Mouse (Mus musculus): ENCODE data around the gene Dynlt1b.
"Not testable (repeated sequence)": the region's sequence is repeated elsewhere in the genome, so short reads cannot be mapped to it uniquely, and the experiment has no call there.

The Dynlt1b gene

DNA sequence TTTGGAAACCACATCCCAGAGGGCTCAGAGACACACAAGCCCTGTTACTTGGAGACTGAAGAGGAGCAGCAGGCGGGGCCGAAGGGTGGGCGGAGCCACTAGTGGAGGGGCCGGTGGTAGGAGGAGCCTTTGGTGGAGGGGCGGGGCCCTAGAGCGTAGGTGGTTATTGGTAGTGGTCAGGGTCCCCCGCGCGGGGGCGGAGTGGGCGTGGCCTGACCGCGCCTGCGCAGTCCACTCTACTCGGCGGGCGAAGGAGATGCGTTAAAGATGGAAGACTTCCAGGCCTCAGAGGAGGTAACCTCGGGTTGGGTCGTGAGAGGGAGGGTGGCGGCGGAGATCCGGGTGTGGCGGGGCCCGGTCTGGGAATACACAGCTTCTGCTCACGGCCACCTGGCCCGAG lies at the start of gene Dynlt1b:
Gene Dynlt1b (plus strand): TSS at position 168 of the 400 bp plus-strand sequence.
- peak; percentile 98 for DNase-seq (ENCODE audit: low read depth, low spot score)
- H3K27me3 ChIP-seq (ENCODE audit: control insufficient read depth, insufficient read depth, low read length, poor library complexity, severe bottlenecking); H3K36me3 ChIP-seq (ENCODE audit: control insufficient read depth, insufficient read depth, low read length, poor library complexity, severe bottlenecking): not testable (repeated sequence)

DNA sequence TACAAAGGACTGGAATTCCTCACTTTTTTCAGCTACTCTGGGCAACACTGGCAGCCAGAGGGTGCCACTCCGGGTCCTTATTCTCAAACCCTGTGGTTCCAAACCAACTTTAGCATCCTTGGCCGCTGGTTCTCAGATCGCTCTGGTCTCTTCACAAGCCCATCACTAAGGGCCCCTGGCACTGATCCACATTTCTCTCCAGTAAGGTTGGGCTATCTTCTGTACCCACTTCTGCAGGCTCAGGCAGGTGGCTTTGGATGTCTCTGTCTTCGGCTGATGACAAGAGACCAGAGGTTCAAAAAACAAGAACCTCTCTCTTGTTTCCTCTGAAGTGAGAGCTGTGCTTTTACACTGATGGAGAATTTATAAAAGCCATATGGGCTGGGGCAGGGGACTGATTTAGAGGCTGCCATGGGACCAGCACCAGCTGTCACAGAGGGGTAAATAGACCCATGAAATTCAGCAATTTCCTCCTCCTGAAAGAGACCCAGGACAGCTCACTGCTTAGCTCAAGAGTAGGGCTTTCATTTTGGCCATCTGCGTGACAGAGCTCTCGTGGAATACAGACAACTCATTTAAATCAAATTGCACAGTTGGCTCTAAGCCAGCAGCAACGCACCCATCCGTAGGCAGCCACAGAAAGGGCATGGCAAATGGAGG lies 49.6 kb upstream of the Dynlt1b start:
- H3K27me3 ChIP-seq (ENCODE audit: control insufficient read depth, insufficient read depth, low read length, poor library complexity, severe bottlenecking); H3K36me3 ChIP-seq (ENCODE audit: control insufficient read depth, insufficient read depth, low read length, poor library complexity, severe bottlenecking); DNase-seq (ENCODE audit: low read depth, low spot score): not testable (repeated sequence)

DNA sequence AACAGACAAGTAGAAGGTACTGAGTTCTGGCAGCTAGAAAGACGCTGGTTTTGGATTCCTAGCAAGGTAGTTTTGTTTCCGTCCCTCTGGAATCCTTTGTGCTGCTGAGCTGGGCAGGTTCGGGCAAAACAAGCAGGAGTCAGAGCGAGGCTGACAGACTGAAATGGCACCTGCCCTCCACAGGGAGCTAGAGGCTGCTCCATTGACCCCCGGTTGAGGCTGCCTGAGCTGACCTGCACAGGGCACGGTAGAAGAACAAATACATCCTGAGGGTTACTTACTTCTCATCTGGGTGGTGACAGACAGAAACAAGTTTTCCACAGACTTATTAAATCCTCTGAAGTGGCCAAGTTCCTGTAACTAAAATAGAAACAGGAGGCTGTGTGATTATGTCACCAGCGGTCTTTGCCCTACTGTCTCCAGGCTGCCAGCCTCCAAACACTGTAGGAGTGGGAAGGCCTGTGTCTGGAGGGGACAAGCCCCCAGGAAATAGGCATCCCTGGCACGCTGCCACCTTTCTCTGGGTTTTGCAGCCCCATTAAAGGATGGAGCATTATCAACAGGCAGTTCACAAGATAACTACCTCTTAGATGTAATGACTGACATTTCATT lies 48.7 kb upstream of the Dynlt1b start:
- DNase-seq (ENCODE audit: low read depth, low spot score); H3K36me3 ChIP-seq (ENCODE audit: control insufficient read depth, insufficient read depth, low read length, poor library complexity, severe bottlenecking); H3K27me3 ChIP-seq (ENCODE audit: control insufficient read depth, insufficient read depth, low read length, poor library complexity, severe bottlenecking): not testable (repeated sequence)

DNA sequence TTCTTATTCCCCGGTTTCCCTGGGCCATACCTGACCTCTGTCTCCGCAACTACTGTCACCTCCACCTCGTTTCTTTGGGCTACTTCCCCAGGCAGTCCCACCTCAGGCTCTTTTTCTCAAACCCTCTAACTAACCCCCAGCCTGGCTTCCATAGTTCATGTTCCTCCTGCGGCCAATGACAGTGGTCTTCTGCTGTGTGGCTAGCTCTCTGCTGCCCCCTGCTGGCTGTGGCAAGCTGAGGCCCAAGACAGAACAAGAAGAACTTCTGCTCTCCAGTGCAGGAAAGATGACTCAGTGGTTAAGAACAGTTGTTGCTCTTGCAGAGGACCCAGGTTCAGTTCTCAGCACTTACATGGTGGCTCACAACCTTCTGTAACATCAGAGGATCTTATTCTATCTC lies 43.0 kb upstream of the Dynlt1b start:
- DNase-seq (ENCODE audit: low read depth, low spot score); H3K27me3 ChIP-seq (ENCODE audit: control insufficient read depth, insufficient read depth, low read length, poor library complexity, severe bottlenecking); H3K36me3 ChIP-seq (ENCODE audit: control insufficient read depth, insufficient read depth, low read length, poor library complexity, severe bottlenecking): not testable (repeated sequence)

DNA sequence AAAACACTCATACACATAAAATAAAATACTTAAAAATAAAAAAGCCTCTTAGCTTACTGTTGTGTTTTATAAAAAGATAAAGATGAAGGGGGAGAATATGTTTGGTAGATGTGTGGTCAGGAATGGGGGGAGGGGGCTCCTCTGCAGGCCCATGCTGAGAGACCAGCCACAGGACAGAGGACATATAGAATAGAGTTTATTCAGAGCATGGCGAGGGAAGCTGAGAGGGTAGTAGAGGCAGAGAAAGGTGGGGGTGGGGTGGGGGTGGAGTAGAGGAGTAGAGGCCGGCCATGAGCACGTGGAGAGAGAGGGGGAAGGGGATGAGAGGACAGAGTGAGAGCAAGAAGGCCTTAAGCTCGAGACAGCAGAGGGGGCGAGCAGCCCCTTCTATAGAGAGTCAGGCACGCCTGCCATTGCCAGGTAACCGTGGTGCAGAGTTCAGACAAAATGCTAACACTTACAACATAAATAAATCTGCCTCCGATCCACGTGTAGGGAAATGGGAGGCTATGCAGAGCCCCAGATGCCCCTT lies 42.5 kb upstream of the Dynlt1b start:
- not testable (repeated sequence) for H3K36me3 ChIP-seq (ENCODE audit: control insufficient read depth, insufficient read depth, low read length, poor library complexity, severe bottlenecking); DNase-seq (ENCODE audit: low read depth, low spot score); H3K27me3 ChIP-seq (ENCODE audit: control insufficient read depth, insufficient read depth, low read length, poor library complexity, severe bottlenecking)

DNA sequence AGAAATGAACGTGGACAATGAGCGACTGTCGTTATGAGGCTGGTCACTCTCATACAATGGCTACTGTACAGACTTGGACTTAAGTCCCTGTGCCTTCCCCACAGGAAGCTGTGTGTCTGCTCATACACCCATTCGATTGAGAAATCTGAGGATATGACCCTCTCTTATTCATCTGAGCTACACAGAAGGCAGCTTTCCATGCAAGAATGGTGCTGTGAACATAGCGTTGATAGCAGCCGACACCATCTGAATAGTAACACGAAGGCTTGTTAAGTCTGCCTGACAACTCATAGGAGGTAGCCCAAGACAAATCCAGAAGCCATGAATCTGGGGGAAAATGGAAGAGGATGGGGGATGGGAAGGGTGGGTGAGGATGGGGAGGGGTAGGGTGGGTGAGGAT lies 40.4 kb upstream of the Dynlt1b start:
- not testable (repeated sequence) for H3K36me3 ChIP-seq (ENCODE audit: control insufficient read depth, insufficient read depth, low read length, poor library complexity, severe bottlenecking); H3K27me3 ChIP-seq (ENCODE audit: control insufficient read depth, insufficient read depth, low read length, poor library complexity, severe bottlenecking); DNase-seq (ENCODE audit: low read depth, low spot score)

DNA sequence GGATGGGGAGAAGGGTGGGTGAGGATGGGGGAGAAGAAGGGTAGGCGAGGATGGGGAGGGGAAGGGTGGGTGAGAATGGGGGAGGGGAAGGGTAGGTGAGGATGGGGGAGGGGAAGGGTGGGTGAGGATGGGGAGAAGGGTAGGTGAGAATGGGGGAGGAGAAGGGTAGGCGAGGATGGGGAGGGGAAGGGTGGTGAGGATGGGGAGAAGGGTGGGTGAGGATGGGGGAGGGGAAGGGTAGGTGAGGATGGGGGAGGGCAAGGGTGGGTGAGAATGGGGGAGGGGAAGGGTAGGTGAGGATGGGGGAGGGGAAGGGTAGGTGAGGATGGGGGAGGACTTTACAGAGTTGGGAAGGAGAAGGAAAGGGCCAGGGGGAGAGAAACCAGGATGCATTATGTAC lies 39.2 kb upstream of the Dynlt1b start:
- peak; percentile 2 for DNase-seq (ENCODE audit: low read depth, low spot score)
- not testable (repeated sequence) for H3K27me3 ChIP-seq (ENCODE audit: control insufficient read depth, insufficient read depth, low read length, poor library complexity, severe bottlenecking); H3K36me3 ChIP-seq (ENCODE audit: control insufficient read depth, insufficient read depth, low read length, poor library complexity, severe bottlenecking)

DNA sequence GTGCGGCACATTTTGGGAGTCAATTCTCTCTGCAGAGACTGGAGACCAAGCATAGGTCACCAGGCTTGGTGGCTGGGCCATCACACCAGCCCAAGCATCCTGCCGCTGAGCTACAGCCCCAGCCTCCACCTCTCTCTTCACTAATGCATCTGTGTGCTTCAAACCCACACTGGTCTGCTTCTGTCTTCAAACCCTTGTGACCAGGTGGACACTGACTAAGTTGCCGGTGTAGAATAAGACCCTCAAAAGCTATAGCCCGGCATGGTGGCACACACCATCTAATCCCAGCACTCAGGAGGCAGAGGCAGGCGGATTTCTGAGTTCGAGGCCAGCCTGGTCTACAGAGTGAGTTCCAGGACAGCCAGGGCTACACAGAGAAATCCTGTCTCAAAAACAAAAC lies 38.2 kb upstream of the Dynlt1b start:
- not testable (repeated sequence) for DNase-seq (ENCODE audit: low read depth, low spot score); H3K36me3 ChIP-seq (ENCODE audit: control insufficient read depth, insufficient read depth, low read length, poor library complexity, severe bottlenecking); H3K27me3 ChIP-seq (ENCODE audit: control insufficient read depth, insufficient read depth, low read length, poor library complexity, severe bottlenecking)

DNA sequence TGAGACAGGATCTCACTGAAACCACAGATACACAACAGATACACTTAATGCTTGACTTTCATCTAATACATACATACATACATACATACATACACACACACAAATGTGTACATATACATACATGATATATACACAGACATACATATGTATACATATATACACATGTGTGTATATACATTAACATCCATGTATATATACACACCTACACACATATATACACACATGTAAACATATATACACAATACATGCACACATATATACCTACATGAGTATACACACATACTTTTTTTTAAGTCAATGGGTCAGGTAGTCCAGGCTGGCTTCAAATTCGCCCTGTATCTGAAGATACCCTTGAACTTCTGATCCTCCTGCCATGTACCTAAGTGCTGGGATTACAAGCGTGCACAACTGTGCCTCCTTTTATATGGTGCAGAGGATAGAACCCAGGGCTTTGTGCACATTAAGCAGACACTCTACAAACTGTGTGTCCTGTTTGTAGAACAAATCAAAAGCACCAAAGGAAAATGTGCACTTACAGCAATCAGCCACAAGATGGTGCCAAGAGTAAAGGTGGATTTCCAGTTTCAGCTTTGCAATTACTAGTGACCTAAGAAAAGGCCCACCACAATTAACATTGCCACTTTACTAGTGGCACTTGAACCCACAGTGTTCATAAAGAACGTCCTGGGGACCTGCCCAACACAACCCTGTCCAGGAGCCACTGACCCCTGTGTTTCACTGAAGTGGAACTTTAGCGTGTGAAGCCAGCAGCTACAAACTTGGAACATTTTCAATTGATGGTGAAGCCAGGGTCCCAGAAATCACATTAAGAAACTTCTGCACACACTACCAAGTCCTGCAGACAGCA lies 37.2 kb upstream of the Dynlt1b start:
- not testable (repeated sequence) for DNase-seq (ENCODE audit: low read depth, low spot score); H3K36me3 ChIP-seq (ENCODE audit: control insufficient read depth, insufficient read depth, low read length, poor library complexity, severe bottlenecking); H3K27me3 ChIP-seq (ENCODE audit: control insufficient read depth, insufficient read depth, low read length, poor library complexity, severe bottlenecking)

DNA sequence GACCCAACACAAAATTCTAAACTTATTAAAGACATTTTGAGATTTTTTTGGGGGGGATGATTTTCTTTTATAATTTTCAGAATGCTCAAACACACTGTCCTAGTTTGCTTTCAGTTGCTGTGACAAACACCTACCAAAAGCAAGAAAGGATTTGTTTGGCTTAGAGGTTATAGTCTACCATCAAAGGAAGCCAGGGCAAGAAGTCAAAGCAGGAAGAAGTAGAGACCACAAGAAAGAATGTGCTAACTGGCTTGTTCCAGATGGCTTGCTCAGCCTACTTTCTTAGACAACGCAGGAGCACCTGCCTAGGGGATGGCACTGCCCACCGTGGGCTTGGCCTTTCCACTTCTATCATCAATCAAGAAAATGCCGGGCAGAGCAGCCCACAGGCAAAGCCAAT lies 31.8 kb upstream of the Dynlt1b start:
- not testable (repeated sequence) for H3K27me3 ChIP-seq (ENCODE audit: control insufficient read depth, insufficient read depth, low read length, poor library complexity, severe bottlenecking); DNase-seq (ENCODE audit: low read depth, low spot score); H3K36me3 ChIP-seq (ENCODE audit: control insufficient read depth, insufficient read depth, low read length, poor library complexity, severe bottlenecking)

DNA sequence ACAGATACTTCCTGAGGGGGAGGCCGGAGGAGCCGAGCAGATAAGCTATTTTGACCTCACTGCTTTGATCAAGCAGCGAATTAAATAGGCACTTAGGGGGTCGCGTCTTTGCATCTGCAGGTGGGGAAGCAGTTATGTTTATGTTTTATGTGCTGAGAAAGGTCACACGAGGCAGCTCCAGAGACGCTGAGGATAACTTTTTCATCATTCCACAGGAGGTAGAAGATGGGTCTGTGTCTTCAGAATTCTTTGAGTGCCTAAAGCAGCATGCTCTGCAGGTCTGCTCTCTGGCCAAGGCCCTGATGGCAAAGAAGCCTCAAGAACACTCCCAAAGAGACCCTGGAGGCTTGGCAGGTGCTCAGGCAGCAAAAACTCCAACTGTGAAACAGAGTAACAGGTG lies 31.1 kb upstream of the Dynlt1b start:
- not testable (repeated sequence) for H3K27me3 ChIP-seq (ENCODE audit: control insufficient read depth, insufficient read depth, low read length, poor library complexity, severe bottlenecking); DNase-seq (ENCODE audit: low read depth, low spot score); H3K36me3 ChIP-seq (ENCODE audit: control insufficient read depth, insufficient read depth, low read length, poor library complexity, severe bottlenecking)

DNA sequence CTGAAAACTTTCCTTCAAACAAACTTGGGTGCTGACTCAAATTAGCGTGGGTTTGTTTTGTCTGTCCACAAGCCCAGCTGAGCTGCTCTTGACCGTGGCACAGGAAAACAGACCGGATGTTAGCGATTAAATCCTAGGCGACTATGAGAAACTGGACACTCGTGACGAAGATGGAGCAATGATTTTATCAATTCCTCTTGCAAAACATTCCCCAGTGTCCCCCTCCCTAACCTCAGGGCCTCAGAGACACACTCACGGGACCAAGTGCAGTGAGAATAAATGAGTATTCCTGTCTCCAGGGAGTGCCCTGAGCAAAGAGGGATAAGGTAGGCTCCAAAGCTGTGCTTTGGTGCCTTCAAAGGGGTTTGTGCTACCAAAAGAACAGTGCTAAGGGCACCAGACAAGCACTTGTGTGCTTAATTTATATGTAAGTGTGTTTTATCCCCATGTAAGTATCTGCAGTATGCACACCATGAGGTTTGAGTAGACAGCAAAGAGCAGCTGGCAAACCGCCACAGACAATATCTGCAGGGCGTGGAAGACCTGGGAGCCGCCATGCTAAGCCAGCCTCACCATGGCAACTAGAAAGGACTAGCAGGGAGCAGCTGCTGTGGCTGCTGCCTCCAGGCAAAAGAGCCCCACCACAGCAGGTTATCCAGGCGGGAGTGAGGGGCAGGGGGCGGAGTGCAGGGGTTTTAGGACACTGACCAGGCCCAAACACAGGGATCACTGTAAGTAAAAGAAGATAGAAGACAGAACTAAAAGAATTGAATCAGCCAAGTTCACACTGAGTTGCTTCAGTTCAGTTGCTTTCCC lies 30.4 kb upstream of the Dynlt1b start:
- DNase-seq (ENCODE audit: low read depth, low spot score); H3K36me3 ChIP-seq (ENCODE audit: control insufficient read depth, insufficient read depth, low read length, poor library complexity, severe bottlenecking); H3K27me3 ChIP-seq (ENCODE audit: control insufficient read depth, insufficient read depth, low read length, poor library complexity, severe bottlenecking): not testable (repeated sequence)

DNA sequence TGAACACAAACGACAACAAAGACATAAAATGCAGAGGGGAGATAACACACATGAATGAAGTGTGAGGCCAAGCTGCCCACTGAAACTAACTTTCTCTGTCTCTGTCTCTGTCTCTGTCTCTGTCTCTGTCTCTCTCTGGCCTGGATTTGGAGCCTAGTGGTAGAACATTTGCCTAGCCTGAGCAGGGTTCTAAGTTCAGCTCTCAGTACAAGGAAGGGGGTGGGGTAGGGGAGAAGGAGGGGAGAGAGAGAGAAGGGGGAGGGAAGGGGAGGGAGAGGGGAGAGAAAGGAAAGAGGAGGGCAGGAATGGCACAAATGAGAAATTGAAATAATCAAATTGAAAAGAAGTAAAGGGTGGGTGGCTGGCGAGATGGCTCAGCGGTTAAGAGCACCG lies 29.8 kb upstream of the Dynlt1b start:
- DNase-seq (ENCODE audit: low read depth, low spot score); H3K27me3 ChIP-seq (ENCODE audit: control insufficient read depth, insufficient read depth, low read length, poor library complexity, severe bottlenecking); H3K36me3 ChIP-seq (ENCODE audit: control insufficient read depth, insufficient read depth, low read length, poor library complexity, severe bottlenecking): not testable (repeated sequence)

DNA sequence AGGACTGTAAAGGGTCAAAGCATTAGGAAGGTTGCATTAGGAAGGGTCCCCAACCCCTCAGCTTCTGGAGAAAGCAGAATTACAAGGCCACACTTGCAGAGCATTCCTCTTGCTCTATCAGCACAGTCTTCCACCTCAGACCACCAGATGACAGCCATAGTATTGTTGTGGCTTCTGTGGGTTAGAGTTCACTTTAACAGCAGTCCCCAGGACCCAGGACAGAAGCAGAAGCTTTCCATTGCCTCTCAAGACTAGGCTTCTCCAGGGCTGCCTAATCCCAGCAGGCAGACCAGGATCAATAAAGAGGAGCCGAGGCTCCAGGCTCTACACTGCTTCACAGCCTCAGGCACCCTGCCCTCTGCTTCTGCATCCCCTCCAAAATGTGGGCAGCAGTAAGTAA lies 25.4 kb upstream of the Dynlt1b start:
- not testable (repeated sequence) for H3K36me3 ChIP-seq (ENCODE audit: control insufficient read depth, insufficient read depth, low read length, poor library complexity, severe bottlenecking); DNase-seq (ENCODE audit: low read depth, low spot score); H3K27me3 ChIP-seq (ENCODE audit: control insufficient read depth, insufficient read depth, low read length, poor library complexity, severe bottlenecking)
